Mouse (Mus musculus): Measurements from ENCODE around the gene Pi4k2a. TPM values are rescaled to one million over a fixed set of nuclear protein-coding genes. Genes with fewer than 3 reads are reported as not detected.

The Pi4k2a gene
- polyA plus RNA-seq, 1 experiment from 2014 or later = 39.0 TPM

DNA sequence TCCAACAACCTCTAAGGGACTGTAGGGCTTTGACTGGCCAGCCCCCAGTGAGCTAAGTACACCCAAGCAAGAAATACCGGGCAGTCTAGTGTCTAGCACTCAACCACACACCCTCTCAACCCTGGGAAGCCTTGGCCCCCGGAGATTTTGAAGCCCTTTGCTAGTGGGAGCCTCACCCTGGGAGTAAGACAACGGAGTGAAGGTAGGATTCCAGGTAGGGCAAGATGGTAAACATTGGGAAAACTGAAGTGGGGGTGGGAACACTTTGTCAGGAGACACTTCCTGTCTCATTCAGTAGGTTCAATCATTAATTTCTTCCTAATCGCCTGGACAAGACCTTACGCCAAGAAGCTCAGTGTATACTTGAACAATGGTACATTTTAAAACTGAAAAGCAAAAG lies 36.8 kb downstream of the Pi4k2a start:
- Histone ChIP-seq H3K27ac (no peak overlapping the region), H3K4me3 (replicated peaks; ENCODE audit: low read length) (no peak overlapping the region), H3K4me1 (replicated peaks; ENCODE audit: control insufficient read depth, insufficient read depth, low read length) (0 out of 2 replicates have a peak, but pooled peaks cover 7% of the 10 kb centered on the region), H3K36me3 (replicated peaks; ENCODE audit: control insufficient read depth, insufficient read depth) (peaks cover 28% of the 10 kb centered on the region), H3K27me3 (ENCODE audit: control insufficient read depth, insufficient read depth, low read length) (no peaks in the 10 kb centered on the region), H3K4me2 (replicated peaks) (no peak overlapping the region), H3K9ac (no peak overlapping the region), H3K9me3 (ENCODE audit: control insufficient read depth, low read length) (no peaks in the 10 kb centered on the region)
- WGBS = 97% methylated on average over 5 of the region's 5 CpGs
- no peak for DNase-seq (ENCODE audit: low spot score)
- ATAC-seq (ENCODE audit: low FRiP score) = no peak

DNA sequence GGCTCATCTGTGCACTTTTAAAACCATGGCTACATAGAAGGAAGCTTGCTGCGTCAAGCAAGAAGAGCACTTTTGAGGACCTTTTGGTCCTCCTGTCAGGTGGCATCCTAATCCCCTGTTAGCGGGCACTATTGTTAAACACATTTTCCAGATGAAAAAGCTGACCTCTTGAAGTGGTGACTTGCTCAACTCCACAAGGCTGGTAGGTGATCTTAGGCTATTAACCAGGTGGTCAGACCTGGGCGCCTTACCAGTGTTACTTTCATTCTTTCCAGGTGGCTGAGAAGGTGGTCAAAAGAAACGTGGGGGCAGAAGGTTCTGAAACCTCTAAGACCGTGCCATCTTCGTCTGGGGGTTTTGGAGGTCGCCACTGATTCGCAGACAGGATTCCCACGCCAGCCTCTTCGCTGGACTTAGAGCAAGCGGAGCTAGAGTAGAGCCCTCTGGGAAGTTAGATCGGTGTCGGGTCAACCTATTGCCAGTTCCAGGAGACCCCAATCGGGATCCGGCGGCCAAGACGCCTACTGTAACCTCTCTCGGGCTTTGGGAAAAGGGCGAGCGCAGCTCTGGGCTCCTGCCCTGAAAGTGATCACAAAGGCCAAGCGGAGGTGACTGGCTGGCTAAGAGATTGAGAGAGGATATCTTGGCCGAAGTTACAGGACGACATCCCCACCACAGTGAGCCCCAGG lies 37.9 kb downstream of the Pi4k2a start:
- Histone ChIP-seq H3K9me3 (ENCODE audit: control insufficient read depth, low read length) (no peaks in the 10 kb centered on the region), H3K9ac (peak overlapping the region; percentile 68), H3K4me1 (replicated peaks; ENCODE audit: control insufficient read depth, insufficient read depth, low read length) (0 out of 2 replicates have a peak, but pooled peaks cover 7% of the 10 kb centered on the region), H3K27me3 (ENCODE audit: control insufficient read depth, insufficient read depth, low read length) (no peaks in the 10 kb centered on the region), H3K4me2 (replicated peaks) (peak overlapping the region; percentile 90), H3K36me3 (replicated peaks; ENCODE audit: control insufficient read depth, insufficient read depth) (peaks cover 17% of the 10 kb centered on the region), H3K27ac (peak overlapping the region; percentile 28; the same call in 1 of the 2 replicates), H3K4me3 (replicated peaks; ENCODE audit: low read length) (peak overlapping the region; percentile 47)
- 5% methylated on average over 23 of the region's 23 CpGs for WGBS
- peak; percentile 2; the same call in 1 of the 2 replicates for ATAC-seq (ENCODE audit: low FRiP score)
- DNase-seq (ENCODE audit: low spot score) = no peak

DNA sequence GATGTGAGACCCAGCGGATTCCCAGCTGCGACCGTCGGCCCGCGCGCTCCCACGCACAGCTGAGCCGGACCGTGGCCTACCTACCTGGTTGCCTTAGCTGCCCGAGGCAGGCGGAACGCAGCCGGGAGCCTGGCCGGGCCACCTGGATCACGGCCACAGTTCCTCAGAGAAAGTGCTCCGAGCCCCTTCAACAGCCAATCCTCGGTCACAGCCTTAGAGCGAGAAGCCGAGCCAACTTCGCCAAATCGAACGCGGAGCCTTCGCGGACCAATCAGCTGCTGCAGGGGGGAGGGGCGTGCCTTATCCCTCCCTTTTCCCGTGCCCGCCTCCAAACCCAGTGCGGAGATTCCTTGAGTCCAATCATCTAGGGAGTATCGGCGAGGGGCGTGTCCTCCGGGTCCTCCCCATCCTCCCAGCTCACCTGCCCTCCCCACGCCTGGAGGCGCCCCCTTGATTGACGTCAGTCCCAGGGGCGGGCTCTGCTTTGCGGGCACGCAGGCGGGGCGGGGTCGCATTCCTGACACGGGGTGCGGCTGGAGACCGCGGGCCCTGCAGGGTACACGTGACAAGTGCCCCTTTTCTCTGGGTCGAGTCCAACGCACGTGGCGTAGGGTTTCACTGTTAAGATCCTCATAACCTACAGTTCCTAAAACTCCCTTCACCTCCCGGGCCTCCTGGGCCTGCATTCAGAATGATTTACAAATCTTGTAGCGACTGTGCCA lies 38.7 kb downstream of the Pi4k2a start, which contains the start of gene Avpi1:
Gene Avpi1 (minus strand): TSS at position 273 of the 722 bp plus-strand sequence.
- Histone ChIP-seq H3K27ac (peak within 1 kb of the TSS; percentile 28; the same call in 1 of the 2 replicates), H3K4me3 (replicated peaks; ENCODE audit: low read length) (peak within 1 kb of the TSS; percentile 47), H3K4me2 (replicated peaks) (peak within 1 kb of the TSS; percentile 90), H3K4me1 (replicated peaks; ENCODE audit: control insufficient read depth, insufficient read depth, low read length) (0 out of 2 replicates have a peak, but pooled peaks cover 7% of the 10 kb centered on the region), H3K36me3 (replicated peaks; ENCODE audit: control insufficient read depth, insufficient read depth) (peaks cover 9% of the 10 kb centered on the region), H3K9me3 (ENCODE audit: control insufficient read depth, low read length) (no peaks in the 10 kb centered on the region), H3K9ac (peak within 1 kb of the TSS; percentile 68), H3K27me3 (ENCODE audit: control insufficient read depth, insufficient read depth, low read length) (no peaks in the 10 kb centered on the region)
- DNase-seq (ENCODE audit: low spot score) = peak; percentile 92
- peak; percentile 97 for ATAC-seq (ENCODE audit: low FRiP score)
- under 1% methylated on average over 54 of the region's 54 CpGs for WGBS

DNA sequence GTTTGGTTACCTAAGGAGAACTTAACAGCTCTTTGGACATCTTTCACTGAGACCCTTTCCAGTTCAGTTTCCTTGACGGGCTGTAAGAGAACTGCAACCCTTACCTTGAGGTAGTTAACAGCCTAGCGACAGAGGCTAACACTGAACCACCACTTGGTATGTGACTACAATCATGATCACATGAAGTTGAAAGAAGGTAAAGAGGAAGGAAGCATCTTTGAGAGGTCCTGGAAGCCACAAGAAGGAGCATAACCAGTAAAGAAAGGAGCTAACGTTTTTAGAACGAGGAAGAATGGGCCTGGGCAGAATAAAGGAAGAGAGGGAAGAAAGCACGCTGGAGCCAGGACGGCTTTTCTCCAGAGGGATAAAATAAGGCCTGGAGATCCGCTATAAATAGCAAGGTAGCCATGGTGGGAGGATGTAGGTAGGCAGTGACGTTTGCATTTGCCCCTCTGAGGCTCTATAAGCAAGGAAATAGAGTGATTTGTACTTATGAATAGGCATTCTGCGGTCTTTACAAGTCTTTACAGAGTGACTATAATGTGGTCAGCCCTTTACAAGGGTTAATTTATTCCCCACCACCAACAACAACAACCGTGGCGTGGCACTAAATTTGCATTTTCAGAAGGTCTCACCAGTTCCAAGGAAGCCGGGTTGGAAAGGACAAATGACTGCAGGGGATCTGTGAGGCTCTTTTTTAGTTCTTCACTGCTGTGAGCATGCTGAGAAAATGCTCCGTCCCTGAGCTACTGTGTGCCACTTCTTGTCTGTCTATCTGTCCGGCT lies 39.4 kb downstream of the Pi4k2a start:
- 0 out of 2 replicates have a peak overlapping the region, but pooled peaks have one; percentile 4 for H3K27ac ChIP-seq
- H3K4me2 ChIP-seq (replicated peaks) = peak overlapping the region; percentile 90
- ATAC-seq (ENCODE audit: low FRiP score) (no peak), DNase-seq (ENCODE audit: low spot score) (no peak)
- peak overlapping the region; percentile 47 for H3K4me3 ChIP-seq (replicated peaks; ENCODE audit: low read length)
- H3K4me1 ChIP-seq (replicated peaks; ENCODE audit: control insufficient read depth, insufficient read depth, low read length) = 0 out of 2 replicates have a peak, but pooled peaks cover 7% of the 10 kb centered on the region
- 12% methylated on average over 14 of the region's 14 CpGs for WGBS
- H3K9ac ChIP-seq = peak overlapping the region; percentile 49
- H3K36me3 ChIP-seq (replicated peaks; ENCODE audit: control insufficient read depth, insufficient read depth) = peaks cover 2% of the 10 kb centered on the region; the same call in 1 of the 2 replicates
- no peaks in the 10 kb centered on the region for H3K9me3 ChIP-seq (ENCODE audit: control insufficient read depth, low read length)
- no peaks in the 10 kb centered on the region for H3K27me3 ChIP-seq (ENCODE audit: control insufficient read depth, insufficient read depth, low read length)

DNA sequence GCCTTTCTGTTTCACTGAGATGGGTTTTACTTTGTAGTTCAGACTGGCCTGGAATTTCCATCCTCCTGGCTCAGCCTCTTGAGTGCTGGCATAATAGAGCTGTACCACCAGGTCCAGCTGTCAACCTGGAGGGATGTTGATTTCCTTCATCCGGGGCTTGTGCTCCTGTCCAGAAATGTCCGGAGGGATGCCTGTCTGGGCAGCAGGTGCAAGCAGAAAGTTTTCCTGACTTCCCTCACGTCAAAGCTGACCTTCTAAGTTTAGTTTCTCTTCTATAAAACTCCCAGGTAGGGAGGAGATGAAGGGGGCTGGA lies 40.0 kb downstream of the Pi4k2a start:
- Histone ChIP-seq H3K9ac (no peak overlapping the region), H3K27ac (no peak overlapping the region), H3K4me1 (replicated peaks; ENCODE audit: control insufficient read depth, insufficient read depth, low read length) (0 out of 2 replicates have a peak, but pooled peaks cover 7% of the 10 kb centered on the region), H3K4me2 (replicated peaks) (no peak overlapping the region), H3K27me3 (ENCODE audit: control insufficient read depth, insufficient read depth, low read length) (no peaks in the 10 kb centered on the region), H3K4me3 (replicated peaks; ENCODE audit: low read length) (no peak overlapping the region), H3K9me3 (ENCODE audit: control insufficient read depth, low read length) (no peaks in the 10 kb centered on the region), H3K36me3 (replicated peaks; ENCODE audit: control insufficient read depth, insufficient read depth) (no peaks in the 10 kb centered on the region)
- ATAC-seq (ENCODE audit: low FRiP score) (no peak), DNase-seq (ENCODE audit: low spot score) (no peak)
- 49% methylated on average over 3 of the region's 3 CpGs for WGBS

DNA sequence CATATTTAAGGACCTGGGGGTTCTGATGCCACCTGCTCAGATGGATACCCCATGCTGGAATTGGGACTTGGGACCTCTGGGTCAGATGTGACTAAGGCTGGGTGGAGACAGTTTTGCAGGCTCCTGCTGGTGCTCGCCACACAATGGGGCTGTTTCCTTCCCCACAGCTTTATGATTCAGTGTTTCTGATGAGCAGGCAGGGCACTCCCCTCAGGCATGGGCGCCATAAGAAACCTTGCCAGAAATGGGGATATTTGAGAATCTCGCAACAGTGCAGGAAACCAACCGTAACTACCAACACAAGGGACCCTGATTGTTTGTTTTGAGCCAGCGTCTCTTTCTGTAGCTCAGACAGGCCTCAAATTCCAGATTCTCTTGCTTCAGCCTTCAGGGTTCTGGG lies 40.8 kb downstream of the Pi4k2a start:
- 0 out of 2 replicates have a peak, but pooled peaks cover 7% of the 10 kb centered on the region for H3K4me1 ChIP-seq (replicated peaks; ENCODE audit: control insufficient read depth, insufficient read depth, low read length)
- no peak overlapping the region for H3K4me2 ChIP-seq (replicated peaks)
- no peak overlapping the region for H3K9ac ChIP-seq
- H3K4me3 ChIP-seq (replicated peaks; ENCODE audit: low read length) = no peak overlapping the region
- no peaks in the 10 kb centered on the region for H3K9me3 ChIP-seq (ENCODE audit: control insufficient read depth, low read length)
- no peaks in the 10 kb centered on the region for H3K27me3 ChIP-seq (ENCODE audit: control insufficient read depth, insufficient read depth, low read length)
- H3K27ac ChIP-seq = no peak overlapping the region
- no peak for DNase-seq (ENCODE audit: low spot score)
- ATAC-seq (ENCODE audit: low FRiP score) = no peak
- no peaks in the 10 kb centered on the region for H3K36me3 ChIP-seq (replicated peaks; ENCODE audit: control insufficient read depth, insufficient read depth)
- 68% methylated on average over 5 of the region's 5 CpGs for WGBS

DNA sequence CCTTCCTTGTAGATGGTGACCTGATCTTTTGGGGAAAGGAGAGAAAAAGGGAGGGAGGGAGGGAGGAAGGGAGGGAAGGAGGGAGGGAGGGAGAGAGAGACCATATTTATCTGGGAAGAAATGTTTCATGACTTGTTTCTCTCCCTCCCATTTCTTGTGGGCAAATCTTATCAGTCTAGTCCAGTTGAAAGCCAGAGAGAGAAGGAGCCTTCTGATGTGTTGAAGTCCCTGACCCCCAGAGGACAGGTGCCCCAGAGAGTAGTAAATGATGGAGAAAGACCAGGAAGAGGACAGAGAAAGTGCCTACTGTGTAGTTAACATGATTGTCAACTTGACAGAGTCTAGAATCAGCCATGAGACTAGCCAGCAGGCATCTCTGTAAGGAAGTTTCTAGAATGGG lies 44.8 kb downstream of the Pi4k2a start:
- H3K27ac ChIP-seq = no peak overlapping the region
- no peaks in the 10 kb centered on the region for H3K4me1 ChIP-seq (replicated peaks; ENCODE audit: control insufficient read depth, insufficient read depth, low read length)
- no peaks in the 10 kb centered on the region for H3K36me3 ChIP-seq (replicated peaks; ENCODE audit: control insufficient read depth, insufficient read depth)
- H3K4me2 ChIP-seq (replicated peaks) = no peak overlapping the region
- no peak overlapping the region for H3K4me3 ChIP-seq (replicated peaks; ENCODE audit: low read length)
- H3K9ac ChIP-seq = no peak overlapping the region
- DNase-seq (ENCODE audit: low spot score) (no peak), ATAC-seq (ENCODE audit: low FRiP score) (no peak)
- H3K9me3 ChIP-seq (ENCODE audit: control insufficient read depth, low read length) = no peaks in the 10 kb centered on the region
- no peaks in the 10 kb centered on the region for H3K27me3 ChIP-seq (ENCODE audit: control insufficient read depth, insufficient read depth, low read length)

DNA sequence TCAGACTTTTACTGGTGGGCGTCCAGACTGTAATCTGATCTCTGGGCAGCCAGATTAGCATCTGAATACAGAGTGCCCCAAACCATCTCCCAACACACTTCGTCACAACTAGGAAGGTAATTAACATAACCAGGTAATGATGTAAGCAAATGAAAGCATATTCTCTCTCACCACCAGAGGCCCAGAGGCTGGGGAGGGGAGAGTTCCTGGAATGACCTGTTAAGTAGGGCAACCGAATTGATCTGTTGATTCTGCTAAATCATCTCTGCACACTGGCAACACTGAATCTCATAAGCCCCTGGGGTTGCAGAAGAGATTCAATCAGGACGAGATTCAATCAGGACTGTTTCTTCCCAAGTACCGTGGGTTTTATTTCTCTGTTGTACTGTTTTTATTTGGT lies 45.9 kb downstream of the Pi4k2a start:
- no peaks in the 10 kb centered on the region for H3K9me3 ChIP-seq (ENCODE audit: control insufficient read depth, low read length)
- H3K4me3 ChIP-seq (replicated peaks; ENCODE audit: low read length) = no peak overlapping the region
- H3K4me2 ChIP-seq (replicated peaks) = no peak overlapping the region
- DNase-seq (ENCODE audit: low spot score) (no peak), ATAC-seq (ENCODE audit: low FRiP score) (no peak)
- 27% methylated on average over 5 of the region's 5 CpGs for WGBS
- no peaks in the 10 kb centered on the region for H3K4me1 ChIP-seq (replicated peaks; ENCODE audit: control insufficient read depth, insufficient read depth, low read length)
- no peak overlapping the region for H3K27ac ChIP-seq
- no peak overlapping the region for H3K9ac ChIP-seq
- H3K27me3 ChIP-seq (ENCODE audit: control insufficient read depth, insufficient read depth, low read length) = no peaks in the 10 kb centered on the region
- H3K36me3 ChIP-seq (replicated peaks; ENCODE audit: control insufficient read depth, insufficient read depth) = no peaks in the 10 kb centered on the region

DNA sequence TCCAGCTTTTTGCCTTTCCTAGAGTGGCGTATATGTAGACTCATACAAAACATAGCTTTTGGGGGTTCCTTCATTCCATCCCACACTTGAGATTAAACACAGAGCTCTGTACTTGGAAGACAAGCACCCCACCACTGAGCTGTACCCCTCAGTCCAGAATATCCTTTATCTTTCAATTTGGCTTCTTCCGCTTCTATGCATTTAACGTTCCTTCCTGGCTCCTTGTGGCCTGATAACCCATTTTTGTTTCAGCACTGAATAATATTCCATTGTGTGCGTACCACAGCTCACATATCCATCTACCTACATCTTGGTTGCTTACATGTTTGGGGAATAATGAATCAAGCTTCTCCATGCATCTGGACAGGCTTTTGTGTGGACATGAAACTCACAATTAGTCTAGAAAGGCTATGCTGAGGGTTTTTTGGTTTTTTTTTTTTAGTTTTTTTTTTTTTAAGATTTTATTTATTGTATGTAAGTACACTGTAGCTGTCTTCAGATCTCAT lies 47.0 kb downstream of the Pi4k2a start:
- no peak overlapping the region for H3K4me3 ChIP-seq (replicated peaks; ENCODE audit: low read length)
- 94% methylated on average over 4 of the region's 4 CpGs for WGBS
- no peaks in the 10 kb centered on the region for H3K4me1 ChIP-seq (replicated peaks; ENCODE audit: control insufficient read depth, insufficient read depth, low read length)
- no peaks in the 10 kb centered on the region for H3K9me3 ChIP-seq (ENCODE audit: control insufficient read depth, low read length)
- DNase-seq (ENCODE audit: low spot score) (no peak), ATAC-seq (ENCODE audit: low FRiP score) (no peak)
- H3K4me2 ChIP-seq (replicated peaks) = no peak overlapping the region
- no peaks in the 10 kb centered on the region for H3K36me3 ChIP-seq (replicated peaks; ENCODE audit: control insufficient read depth, insufficient read depth)
- no peaks in the 10 kb centered on the region for H3K27me3 ChIP-seq (ENCODE audit: control insufficient read depth, insufficient read depth, low read length)
- H3K27ac ChIP-seq = no peak overlapping the region
- no peak overlapping the region for H3K9ac ChIP-seq

Measured in hindbrain, embryonic 14.5 days (tissue).